Mouse (Mus musculus): ENCODE measurements at regions not wholly inside any gene's neighbourhood (a gene's known extent, or its start where the extent isn't known, plus 50 kb on each side); places are given as distances from the start of the nearest gene placed in this dataset.

DNA sequence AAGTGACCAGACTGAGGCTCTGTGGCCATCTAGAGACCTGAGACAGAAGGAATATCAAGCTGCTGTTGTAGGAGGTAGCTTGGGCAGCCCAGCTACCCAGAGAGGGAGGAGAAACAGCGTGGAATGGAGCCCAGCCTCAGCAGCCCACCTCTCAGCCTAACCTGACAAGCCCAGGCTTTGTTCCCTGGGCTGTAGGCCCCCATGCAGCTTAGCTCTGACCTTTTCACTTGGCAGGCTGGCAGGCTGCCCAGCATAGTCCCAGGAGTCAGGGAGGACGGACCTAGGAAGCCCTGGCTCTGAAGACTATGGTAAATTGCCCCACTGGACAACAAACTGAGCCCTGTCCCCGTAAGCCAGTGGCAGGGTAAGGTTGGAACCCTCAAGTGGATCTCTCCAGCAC lies 141.8 kb upstream of the Csf3r start:
- DNase-seq (ENCODE audit: low spot score), result no peak

DNA sequence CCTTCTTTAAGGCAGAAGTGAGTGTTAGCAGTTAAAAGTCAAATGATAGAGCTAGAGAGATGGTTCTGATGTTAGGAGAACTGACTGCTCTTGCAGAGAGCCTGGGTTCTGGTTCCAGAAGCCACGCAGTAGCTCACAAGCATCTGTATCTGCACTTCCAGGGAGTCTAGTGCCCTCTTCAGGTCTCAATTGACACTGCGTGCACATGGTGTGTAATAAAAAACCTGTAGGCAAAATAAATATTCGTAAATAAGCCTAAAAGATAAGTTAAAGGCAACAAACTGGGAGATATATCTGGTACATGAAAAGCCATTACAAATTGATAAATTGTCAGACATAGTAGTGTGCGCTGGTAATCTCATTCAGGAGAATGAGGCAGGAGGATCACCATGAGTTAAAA lies 133.8 kb upstream of the Csf3r start:
- DNase-seq (ENCODE audit: low spot score), result no peak

DNA sequence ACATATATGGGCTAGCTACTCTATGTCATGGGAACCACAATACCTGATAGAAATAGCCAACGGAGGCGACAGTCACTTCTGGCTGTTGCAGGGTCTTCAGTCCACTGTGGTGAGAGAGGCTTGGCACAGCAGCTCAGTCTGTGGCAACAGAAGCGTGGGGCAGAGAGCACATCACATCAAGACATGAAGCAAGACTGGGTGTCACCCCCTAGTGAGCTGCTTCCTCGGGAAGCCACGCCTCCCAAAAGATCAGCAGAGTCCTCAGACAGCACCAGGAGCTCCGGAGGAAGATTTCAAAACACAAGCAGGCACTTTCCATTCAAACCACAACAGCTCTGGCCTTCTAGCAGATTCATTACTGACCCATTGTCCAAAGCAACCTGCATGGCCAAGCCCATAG lies 131.2 kb upstream of the Csf3r start:
- DNase-seq (ENCODE audit: low spot score), result no peak

DNA sequence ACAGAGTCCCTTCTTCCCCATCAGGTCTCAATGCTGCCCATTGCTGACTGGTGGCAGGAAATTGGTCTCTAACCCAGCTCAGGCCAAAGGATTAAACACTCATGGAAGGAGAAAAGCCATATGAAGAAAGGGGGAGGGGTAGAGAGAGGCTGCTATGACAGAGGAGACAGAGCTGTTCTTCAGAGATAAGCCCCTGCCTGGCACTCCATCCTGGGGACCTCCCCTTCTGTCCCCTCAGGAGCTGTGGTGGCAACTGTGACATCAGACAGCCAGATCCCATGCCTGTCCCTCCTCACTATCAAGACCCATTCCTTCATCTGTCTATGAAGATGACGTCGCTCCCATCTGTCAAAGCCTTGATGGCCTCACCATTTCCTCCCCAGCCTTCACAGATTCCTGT lies 126.6 kb upstream of the Csf3r start:
- DNase-seq (ENCODE audit: low spot score), result no peak

DNA sequence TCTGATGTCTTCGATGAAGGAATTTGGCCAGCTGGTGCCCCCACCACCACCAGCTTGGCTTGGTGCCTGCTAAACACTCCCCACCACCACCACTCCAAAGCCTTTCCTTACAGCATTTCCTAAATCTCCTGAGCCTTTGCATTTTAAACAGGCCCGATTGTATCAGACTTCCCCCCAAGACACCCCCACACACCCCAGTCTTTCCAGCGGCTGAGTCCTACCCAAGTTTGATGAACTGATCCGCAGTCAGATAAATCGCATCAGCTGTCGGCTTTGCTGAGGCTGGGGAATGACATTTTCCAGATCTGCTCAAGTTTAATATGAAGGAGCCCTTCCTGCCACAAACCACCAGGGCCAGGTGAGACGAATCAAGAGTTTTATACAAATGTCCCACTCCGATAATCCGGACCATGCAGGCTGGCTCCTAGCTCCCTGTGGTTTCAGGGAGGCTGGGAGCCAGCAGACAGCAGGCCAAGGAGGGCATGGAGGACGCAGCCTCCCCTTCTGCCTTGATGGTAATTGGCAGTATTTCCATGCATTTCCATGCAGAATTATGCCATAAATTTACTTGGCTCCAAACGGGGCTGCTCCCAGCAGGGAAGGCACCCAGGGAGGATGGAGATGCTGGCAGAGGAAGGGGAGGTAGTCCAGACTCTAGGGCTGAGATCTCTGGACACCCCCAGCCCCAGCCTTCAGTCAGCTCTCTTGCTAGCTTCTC lies 125.6 kb upstream of the Csf3r start:
- DNase-seq (ENCODE audit: low spot score), result no peak

DNA sequence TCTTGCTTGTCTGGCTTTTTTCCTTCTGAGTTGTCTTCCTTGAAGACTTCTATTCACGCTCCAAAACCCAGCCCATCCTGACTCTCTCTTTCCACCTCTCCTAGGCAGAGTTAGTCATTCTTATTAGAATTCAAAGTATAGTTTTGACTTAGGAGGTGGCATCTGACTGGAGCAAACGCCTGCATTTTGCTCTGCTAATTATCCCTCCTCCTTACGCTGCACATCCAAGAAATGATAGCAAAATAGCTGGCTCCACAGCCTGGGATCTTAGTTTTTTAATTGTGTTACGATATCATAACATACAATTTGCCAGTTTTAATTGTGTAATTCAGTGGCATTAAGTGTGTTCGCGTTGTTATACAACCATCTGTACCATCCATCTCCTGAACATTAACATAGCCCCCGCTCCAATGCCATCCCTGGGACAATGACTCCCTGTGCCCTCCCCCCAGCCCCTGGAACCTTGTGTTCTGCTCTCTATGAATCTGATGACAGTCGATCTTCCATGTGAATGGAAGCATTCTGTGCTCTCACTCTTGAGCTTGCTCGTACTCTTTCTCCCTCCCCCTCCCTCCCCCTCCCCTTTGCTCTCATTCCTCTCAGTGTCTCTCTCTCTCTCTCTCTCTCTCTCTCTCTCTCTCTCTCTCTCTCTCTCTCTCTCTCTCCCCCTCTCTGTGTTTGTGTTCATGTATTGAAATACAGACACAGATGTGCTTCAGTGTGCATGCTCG lies 122.6 kb upstream of the Csf3r start:
- no peak for DNase-seq (ENCODE audit: low spot score)

DNA sequence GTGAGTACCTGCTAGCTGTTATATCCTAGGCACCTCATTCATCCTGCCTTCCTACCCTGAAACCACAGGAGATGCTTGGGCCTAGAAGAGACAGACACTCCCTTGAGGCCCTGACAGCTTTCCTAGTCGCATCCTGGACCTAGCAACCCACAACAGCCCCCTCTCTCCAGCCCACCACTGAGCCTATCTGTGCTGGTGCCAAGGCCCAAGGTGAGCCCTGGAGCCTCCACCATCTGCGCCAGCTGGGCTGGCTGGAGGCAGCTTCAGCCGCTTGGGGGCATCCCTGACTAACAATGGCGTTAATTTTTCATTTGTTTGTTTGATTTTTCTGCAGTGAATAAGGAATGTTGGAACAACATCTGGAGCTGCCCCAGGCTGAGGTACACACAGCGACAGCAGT lies 118.1 kb upstream of the Csf3r start:
- DNase-seq (ENCODE audit: low spot score), result no peak

DNA sequence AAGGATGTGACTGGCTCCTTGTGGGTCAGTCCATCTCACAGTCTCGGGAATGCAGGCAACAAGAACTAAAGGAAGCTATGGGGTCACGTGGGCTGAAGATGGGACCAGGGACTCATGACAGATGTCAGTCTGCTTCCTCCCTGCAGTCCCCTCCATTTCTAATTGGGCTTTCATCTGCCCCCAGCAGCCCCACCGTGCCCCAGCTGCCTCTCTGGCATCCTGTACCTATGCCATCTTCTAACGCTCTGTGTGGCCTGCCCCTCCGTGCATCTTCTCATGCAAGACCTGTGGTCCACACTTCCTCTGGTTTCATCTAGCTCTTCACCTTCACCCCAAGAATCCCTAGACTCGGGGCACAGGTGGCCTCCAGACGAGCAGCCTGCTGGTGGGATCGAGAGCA lies 115.4 kb upstream of the Csf3r start:
- DNase-seq (ENCODE audit: low spot score), result no peak

DNA sequence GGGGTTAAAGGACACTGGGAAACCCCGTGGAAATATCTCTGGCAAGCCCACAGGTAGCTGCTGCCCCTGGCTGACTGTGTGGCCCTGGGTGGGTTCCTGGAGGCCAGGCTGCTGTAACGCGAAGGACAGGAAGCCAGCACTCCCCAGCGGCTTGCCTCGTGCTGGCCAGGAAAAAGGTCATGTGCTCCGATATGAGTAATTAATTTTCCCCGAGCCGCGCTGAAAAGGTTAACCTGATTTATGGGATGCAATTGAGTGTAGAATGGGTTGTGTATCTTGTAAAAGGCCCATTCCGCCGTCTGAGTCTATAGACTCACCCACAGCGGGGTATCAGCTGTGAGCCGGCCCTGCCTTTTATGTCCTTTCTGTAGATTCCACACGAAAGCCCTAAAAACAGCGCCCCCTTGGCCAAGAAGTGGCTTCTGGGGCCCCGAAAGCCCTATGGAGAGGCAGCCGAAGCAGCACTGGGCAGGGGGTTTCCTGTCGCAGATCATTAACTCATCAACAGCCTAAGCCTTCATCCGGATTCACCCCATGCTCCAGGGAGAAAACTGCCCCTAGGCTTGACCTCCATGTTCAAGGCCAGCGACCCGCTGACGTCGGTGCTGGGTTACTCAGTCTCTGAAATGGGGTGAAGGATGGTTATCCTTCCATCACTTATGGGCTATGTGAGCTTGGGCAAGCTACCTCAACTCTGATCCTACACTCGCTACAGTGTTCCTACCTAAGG lies 112.6 kb upstream of the Csf3r start:
- DNase-seq (ENCODE audit: low spot score), result no peak

DNA sequence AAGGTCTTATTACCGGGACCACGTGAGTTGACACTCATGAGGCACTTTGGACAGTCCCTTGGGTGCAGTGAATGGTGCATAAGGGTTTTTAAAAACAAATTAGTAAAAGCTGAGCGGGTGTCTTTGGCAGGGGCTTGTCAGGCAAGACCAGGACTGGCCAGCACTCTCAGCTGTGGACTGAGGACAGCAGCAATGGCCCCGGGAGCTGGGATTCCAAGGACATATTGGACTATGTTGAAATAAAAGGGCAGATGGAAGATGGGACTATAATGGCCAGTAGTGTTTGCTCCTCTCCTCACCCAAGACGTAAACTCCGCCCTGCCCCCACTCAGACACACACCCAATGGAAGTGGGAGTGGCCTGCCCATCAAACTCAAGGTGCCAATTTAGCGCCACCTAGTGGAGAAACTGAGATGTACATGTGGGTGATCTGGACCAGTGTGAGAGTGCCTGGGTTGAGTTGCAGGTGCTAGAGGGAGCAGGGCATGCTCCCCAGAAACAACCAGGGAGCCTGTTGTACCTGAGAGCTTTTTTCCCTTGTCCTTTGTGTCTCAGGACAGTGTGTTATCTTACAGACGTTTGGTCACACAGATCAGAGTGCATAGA lies 111.8 kb upstream of the Csf3r start:
- peak; percentile 80 for DNase-seq (ENCODE audit: low spot score)

DNA sequence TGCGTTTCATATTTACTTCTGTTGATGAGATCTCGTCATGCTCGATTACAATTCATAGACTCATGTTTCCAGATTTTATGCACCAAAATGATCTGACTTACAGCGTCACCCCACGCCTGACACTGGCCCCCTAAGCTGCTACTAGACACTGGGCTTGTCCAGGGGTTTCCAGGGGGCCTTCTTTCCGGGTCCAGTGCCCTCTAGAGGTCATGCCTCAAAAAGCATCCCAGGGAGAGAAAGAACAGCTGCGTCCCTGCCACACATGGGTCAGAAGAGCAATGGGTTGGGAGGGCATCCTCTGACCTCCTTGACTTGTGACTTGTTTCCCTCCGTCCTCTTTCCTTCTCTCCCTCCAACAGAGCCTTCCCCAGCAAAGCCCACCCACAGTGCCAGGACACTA lies 109.2 kb upstream of the Csf3r start:
- DNase-seq (ENCODE audit: low spot score), result no peak

DNA sequence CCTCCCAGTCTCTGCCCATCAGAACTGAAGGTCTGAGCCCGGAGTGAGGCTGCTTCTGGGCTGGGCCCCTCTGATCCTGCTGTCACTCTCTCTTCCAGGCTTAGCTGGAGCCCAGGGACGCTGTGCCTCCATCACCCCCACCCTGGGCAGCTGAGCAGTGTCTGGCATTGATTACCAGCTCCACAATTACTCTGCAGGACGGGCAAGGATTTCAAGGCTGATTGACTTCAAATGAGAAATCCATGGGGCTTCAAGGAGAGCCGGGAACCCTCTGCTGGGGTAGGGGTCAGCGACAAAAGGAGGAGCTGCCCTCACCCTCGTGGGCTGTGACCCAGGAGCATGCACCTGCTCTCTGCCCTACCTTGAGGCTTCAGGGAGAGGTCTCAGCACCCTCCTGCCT lies 107.1 kb upstream of the Csf3r start:
- DNase-seq (ENCODE audit: low spot score), result no peak

DNA sequence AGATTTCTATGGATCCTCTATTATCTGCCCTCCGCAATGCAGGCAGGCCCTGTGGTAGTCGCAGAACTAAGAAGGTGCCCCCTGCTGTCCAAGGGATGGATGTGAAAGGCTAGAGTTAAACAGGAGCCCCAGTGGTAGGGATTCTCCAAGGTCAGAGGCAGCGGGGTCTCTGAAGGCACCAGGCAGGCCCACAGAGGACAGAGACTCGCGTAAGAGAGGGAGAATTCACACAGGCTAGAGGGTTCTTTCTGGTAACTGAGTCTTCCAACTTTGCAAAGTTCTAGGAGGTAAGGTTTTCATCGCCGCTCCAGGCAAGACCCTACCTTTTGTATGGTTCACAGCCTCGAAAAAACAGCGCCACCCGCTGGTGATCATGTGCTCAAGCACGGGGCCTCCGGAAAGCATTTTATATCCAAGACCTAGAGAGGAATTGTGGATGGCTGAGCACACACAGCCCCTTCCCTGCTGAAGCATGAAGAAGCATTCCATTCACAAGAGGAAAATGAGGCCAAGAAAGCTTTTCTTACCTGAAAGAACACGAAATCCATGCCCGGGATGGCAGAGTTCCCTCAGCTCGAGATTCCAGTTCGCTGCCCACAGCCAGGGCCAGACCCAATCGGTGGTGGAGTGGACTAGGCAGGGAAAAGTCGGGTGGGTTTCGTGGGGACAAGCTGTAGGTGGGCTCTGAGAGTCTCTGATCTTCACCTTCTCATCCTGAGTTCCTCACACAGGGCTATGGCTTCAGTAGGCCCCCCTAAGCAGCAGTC lies 102.6 kb upstream of the Csf3r start:
- DNase-seq (ENCODE audit: low spot score), result peak; percentile 57

DNA sequence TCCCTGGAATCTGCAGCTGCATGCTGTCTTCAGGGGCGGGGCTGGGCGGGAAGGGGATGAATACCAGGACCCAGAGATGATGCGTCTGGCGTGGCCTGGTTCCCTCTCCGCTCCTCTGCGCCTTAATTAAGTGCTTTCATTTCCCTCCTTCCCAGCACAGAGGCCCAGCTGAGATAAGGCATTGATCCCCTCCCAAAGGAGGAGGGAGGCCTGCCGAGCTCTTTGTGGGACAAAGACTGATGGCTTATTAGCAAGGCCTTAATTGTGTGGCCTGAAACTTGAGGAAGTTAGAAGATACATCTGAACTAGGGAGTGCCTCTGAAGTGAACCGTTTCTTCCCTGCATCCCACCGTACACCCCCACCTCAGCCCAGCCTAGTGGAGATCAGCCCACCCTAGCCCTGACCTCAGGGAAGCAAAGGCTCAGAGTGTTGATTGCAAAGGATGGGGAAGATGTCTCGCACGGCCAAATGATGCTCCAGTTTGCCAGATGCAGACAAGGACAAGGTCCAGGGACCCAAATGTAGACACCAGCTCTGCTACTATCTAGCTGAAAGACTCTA lies 102.0 kb upstream of the Csf3r start:
- DNase-seq (ENCODE audit: low spot score), result no peak

DNA sequence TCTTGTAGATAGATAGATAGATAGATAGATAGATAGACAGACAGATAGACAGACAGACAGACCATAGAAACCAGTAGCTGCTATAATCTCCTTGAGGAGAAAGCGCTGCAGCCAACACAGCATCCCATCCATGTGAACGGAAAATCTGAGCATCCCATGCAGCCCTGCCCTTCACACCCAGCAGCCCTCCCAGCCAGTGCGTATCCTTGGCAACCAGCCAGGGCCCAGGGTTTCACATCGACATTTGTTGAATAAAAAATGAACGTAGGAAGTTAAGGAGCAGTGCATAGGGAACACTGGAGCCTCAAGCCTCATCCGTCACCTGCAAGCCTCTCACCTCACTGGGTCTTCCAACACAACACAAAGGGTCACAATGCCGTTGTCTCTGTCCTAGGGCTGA lies 101.1 kb upstream of the Csf3r start:
- DNase-seq (ENCODE audit: low spot score), result no peak

DNA sequence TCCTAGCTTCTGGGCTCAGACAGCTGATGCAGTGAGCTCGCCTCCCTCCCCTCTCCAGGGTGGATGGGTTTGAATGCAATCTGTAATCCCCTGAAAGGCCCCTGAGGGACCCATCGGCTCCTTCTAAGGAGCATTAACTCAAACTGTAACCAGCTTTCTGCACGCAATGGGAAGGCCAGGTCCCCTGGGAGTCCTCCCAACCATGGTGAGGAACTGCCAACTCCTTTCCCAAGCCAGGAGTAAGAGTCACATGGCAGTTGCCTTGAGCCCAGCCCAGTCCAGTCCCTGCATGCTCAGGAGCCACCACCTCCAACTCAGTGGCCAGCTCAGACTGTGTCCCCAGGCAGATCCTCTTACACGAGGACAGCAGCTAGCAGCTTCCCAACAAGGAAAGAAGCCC lies 96.2 kb upstream of the Csf3r start:
- no peak for DNase-seq (ENCODE audit: low spot score)

DNA sequence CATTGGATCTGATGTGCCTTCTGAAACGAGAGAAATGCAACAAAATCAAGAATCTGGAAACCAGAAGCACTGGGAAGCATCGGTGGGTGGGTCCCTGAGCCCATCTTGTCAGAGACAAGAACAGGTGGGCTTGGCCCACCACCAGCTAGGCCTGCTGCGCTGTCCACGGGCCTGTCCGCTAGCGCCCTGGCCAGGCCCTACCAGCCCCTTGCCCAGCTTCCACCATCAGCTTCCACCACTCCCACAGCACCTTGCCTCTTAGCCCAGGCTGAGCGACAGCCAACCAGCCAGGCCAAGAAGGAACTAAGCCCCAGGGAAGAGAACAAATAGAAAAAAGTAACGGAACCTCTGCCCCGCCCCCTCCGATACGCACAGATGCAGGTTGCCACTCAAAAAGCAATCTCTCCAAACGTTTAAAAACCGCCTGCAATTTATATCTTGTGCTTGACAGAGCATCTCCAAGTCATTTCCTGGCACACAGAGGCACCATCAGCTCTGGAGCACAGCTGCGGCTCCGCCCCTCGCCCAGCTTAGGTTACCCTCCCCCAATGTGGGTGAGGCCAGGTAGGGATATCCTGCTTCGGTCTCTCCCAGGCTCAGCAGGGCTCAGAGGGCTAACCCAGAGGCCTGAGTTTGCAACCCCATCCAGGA lies 95.1 kb upstream of the Csf3r start:
- no peak for DNase-seq (ENCODE audit: low spot score)

DNA sequence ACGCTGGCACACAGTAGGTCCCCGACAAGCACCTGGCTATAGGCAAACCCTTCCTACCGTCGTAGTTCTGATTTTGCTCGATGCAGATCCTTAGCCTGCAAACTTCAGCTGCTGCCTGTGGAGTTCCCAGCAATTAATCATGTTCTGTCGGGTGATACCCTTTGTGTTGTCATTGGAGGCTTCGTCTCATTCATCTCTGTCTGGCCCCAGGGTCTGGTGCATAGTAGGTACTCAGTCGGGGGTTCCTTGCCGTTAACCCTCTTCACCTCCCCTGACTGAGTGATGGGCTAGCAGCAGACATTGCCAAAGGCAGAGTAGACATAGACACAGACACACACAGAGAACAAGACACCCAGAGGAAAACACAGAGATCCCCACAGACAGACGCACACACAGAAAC lies 93.6 kb upstream of the Csf3r start:
- DNase-seq (ENCODE audit: low spot score), result no peak

DNA sequence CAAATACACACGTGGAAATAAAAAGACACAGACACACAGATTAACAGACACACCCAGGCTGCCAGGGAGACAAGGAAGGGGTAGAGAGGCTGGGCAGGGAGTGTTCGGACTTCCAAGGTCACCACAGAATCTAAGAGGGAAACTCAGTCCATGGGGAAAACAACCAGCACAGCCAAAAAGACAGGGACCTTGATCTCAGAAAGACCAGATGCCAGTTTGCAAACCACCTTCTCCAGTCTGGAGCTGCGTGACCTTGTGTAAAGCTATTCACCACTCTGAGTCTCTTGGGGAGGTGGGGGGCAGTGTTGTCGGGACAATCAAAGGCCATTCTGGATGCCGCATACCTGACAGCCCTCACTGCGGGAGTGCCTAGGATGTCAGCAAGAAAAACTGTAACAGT lies 93.0 kb upstream of the Csf3r start:
- DNase-seq (ENCODE audit: low spot score), result no peak

DNA sequence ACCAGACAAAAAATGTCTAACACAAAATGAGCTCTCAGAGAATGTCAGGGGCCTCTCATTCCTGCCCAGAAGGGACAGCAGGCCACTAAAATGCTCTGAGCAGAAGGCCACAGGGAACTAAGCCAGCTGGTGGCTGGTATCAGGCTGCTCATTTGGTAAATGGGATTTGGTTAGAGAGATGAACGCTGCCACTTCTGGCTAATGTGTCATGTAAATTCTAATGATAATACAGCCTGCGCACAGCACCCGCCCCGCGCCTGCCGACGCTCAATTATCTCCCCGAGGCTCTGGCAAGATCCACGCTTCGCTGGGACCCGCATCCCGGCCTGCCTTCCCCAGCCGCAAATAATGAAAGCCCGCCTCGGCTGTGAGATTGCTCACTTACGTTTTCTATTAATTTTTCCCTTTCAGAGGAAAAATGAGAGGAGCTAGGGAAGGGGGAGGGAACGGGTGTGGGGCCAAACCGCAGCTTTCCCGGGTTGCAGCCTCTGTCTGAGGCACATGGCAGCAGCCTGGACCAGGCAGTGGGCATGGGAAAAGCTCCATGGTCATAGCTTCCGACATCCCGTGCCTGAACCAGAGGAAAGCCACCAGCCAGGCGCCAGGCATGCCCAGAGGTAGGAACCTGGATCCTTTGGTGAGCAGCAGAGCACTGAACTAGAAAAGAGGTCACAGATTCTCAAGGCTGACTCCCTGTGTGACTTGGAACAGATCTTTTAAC lies 92.2 kb upstream of the Csf3r start:
- no peak for DNase-seq (ENCODE audit: low spot score)

DNA sequence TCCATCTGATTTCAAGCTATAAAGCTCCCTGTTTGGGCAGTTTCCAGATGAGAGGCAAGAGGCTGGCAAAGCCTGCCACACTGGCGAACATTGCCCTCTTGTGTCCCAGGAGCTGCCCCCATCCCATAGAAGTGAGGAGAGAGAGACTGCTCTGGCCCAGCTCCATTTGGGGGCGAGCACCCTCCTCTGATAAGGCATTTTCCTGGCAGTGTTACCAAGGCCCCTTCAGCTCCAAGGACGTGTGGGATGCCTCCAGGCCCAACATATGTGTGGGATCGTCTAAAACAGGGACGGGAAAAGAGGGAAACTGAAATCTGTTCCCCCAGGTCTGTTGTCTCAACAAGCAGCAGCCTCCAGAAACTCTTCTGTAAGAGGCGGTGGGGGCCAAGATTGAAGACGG lies 88.0 kb upstream of the Csf3r start:
- no peak for DNase-seq (ENCODE audit: low spot score)
